Mouse (Mus musculus) midbrain, embryonic 11.5 days (tissue): ENCODE results near the gene Hormad2. TPM values are rescaled to one million over a fixed set of nuclear protein-coding genes. Genes with fewer than 3 reads are reported as not detected.

Source experiments
- ATAC-seq: fragments of 200-750 bp; cut with Nextera tagmentation; 2 replicates; pipeline ENCODE4 v1.8.0; 2017; ENCODE audit warnings: moderate TSS enrichment, moderate library complexity; ENCODE audit not compliant: low FRiP score
- DNase-seq: peaks from one replicate; pipeline ENCODE4 v3.0.0; 2015; ENCODE audit warnings: low spot score; ENCODE audit errors: missing footprints
- H3K27ac ChIP-seq: fragments of 300-500 bp; sonication (generic); 2 replicates; pipeline ENCODE4 v1.5.1; 2014; ENCODE audit warnings: low read depth, low read length
- H3K27me3 ChIP-seq: fragments of 300-500 bp; sonication (generic); 2 replicates; pipeline ENCODE4 v1.6.1; 2014; ENCODE audit warnings: mild to moderate bottlenecking, low read length, moderate library complexity, mixed read lengths; ENCODE audit not compliant: control insufficient read depth, insufficient read depth
- H3K36me3 ChIP-seq: fragments of 300-500 bp; sonication (generic); 2 replicates; pipeline ENCODE4 v1.6.1; 2014; ENCODE audit warnings: mild to moderate bottlenecking, low read length, moderate library complexity, mixed read lengths; ENCODE audit not compliant: control insufficient read depth, insufficient read depth
- H3K4me1 ChIP-seq: fragments of 300-500 bp; sonication (generic); 2 replicates; pipeline ENCODE4 v1.6.1; 2014; ENCODE audit warnings: low read length; ENCODE audit not compliant: control insufficient read depth, insufficient read depth
- H3K4me2 ChIP-seq: fragments of 300-500 bp; sonication (generic); 2 replicates; pipeline ENCODE4 v1.6.1; 2014; ENCODE audit warnings: mild to moderate bottlenecking, moderate library complexity
- H3K4me3 ChIP-seq: fragments of 300-500 bp; sonication (generic); 2 replicates; pipeline ENCODE4 v1.5.1; 2014; ENCODE audit warnings: low read depth, low read length
- H3K9ac ChIP-seq: fragments of 300-500 bp; sonication (generic); 2 replicates; pipeline ENCODE4 v1.6.1; 2014; ENCODE audit warnings: low read length
- H3K9me3 ChIP-seq: fragments of 300-500 bp; sonication (generic); 2 replicates; pipeline ENCODE4 v1.6.1; 2016; ENCODE audit warnings: low read length; ENCODE audit not compliant: control insufficient read depth
- WGBS: fragments of 180-500 bp; shearing (Covaris S2); extraction: QIAGEN DNeasy Blood & Tissue Kit; methylation state at CpG from one replicate; pipeline ENCODE4 v1.1.7; 2014; 5-methylcytosine and 5-hydroxymethylcytosine counted together
- polyA plus RNA-seq: library from polyadenylated mRNA; unstranded; fragments of >200 nt; fragmentation: Nextera tagmentation; extraction: Ambion mirVana; gene quantifications from 2 replicates; pipeline ENCODE4 v1.2.1, GENCODE M21; 2014

Gene Hormad2
- polyA plus RNA-seq, 1 experiment from 2014 or later, result 0.07 TPM

GRCm38 (mm10) chr11:4423818-4424217 lies 17.1 kb downstream of the Hormad2 start:
- Histone ChIP-seq H3K9ac (no peak overlapping the region), H3K27ac (no peak overlapping the region), H3K27me3 (no peaks in the 10 kb centered on the region), H3K4me1 (no peaks in the 10 kb centered on the region), H3K36me3 (no peaks in the 10 kb centered on the region), H3K4me2 (no peak overlapping the region), H3K4me3 (no peak overlapping the region), H3K9me3 (no peaks in the 10 kb centered on the region)
- DNase-seq (no peak), ATAC-seq (no peak)
- WGBS, result 91% methylated on average over 8 of the region's 8 CpGs

- Histone ChIP-seq H3K9ac (no peak overlapping the region), H3K27me3 (no peaks in the 10 kb centered on the region), H3K4me1 (no peaks in the 10 kb centered on the region), H3K9me3 (no peaks in the 10 kb centered on the region), H3K36me3 (no peaks in the 10 kb centered on the region), H3K4me2 (no peak overlapping the region), H3K4me3 (no peak overlapping the region), H3K27ac (no peak overlapping the region)
- 82% methylated on average over 16 of the region's 16 CpGs for WGBS
- no peak for ATAC-seq
- no peak for DNase-seq
Observed at GRCm38 (mm10) chr11:4422494-4423425, 18.1 kb downstream of the Hormad2 start.

- Histone ChIP-seq H3K27ac (no peak overlapping the region), H3K27me3 (no peaks in the 10 kb centered on the region), H3K4me2 (no peak overlapping the region), H3K4me3 (no peak overlapping the region), H3K36me3 (no peaks in the 10 kb centered on the region), H3K9me3 (no peaks in the 10 kb centered on the region), H3K9ac (no peak overlapping the region), H3K4me1 (no peaks in the 10 kb centered on the region)
- no peak for DNase-seq
- ATAC-seq, result no peak
- 56% methylated on average over 6 of the region's 6 CpGs for WGBS
Observed at GRCm38 (mm10) chr11:4421933-4422488, 18.9 kb downstream of the Hormad2 start.

- H3K4me3 ChIP-seq, result no peak overlapping the region
- WGBS, result 87% methylated on average over 3 of the region's 3 CpGs
- no peak for ATAC-seq
- H3K27ac ChIP-seq, result no peak overlapping the region
- H3K4me1 ChIP-seq, result no peaks in the 10 kb centered on the region
- no peaks in the 10 kb centered on the region for H3K36me3 ChIP-seq
- H3K9me3 ChIP-seq, result no peaks in the 10 kb centered on the region
- no peak for DNase-seq
- no peak overlapping the region for H3K4me2 ChIP-seq
- H3K9ac ChIP-seq, result no peak overlapping the region
- H3K27me3 ChIP-seq, result no peaks in the 10 kb centered on the region
Observed at GRCm38 (mm10) chr11:4417986-4418385, 22.9 kb downstream of the Hormad2 start.

- Histone ChIP-seq H3K9me3 (no peaks in the 10 kb centered on the region), H3K36me3 (no peaks in the 10 kb centered on the region), H3K9ac (no peak overlapping the region), H3K27me3 (no peaks in the 10 kb centered on the region), H3K27ac (no peak overlapping the region), H3K4me3 (no peak overlapping the region), H3K4me2 (no peak overlapping the region), H3K4me1 (no peaks in the 10 kb centered on the region)
- ATAC-seq (no peak), DNase-seq (no peak)
- 94% methylated on average over 4 of the region's 4 CpGs for WGBS
Observed at GRCm38 (mm10) chr11:4412294-4412693, 28.6 kb downstream of the Hormad2 start.

GRCm38 (mm10) chr11:4404277-4404676 lies 36.6 kb downstream of the Hormad2 start:
- Histone ChIP-seq H3K9me3 (no peaks in the 10 kb centered on the region), H3K27ac (no peak overlapping the region), H3K4me3 (no peak overlapping the region), H3K4me1 (no peaks in the 10 kb centered on the region), H3K4me2 (no peak overlapping the region), H3K36me3 (no peaks in the 10 kb centered on the region), H3K27me3 (no peaks in the 10 kb centered on the region), H3K9ac (no peak overlapping the region)
- WGBS, result 57% methylated on average over 4 of the region's 4 CpGs
- no peak for DNase-seq
- ATAC-seq, result no peak

GRCm38 (mm10) chr11:4403381-4403780 lies 37.5 kb downstream of the Hormad2 start:
- Histone ChIP-seq H3K36me3 (no peaks in the 10 kb centered on the region), H3K4me3 (no peak overlapping the region), H3K27me3 (no peaks in the 10 kb centered on the region), H3K4me2 (no peak overlapping the region), H3K4me1 (no peaks in the 10 kb centered on the region), H3K9me3 (no peaks in the 10 kb centered on the region), H3K9ac (no peak overlapping the region), H3K27ac (no peak overlapping the region)
- ATAC-seq (no peak), DNase-seq (no peak)
- 91% methylated on average over 7 of the region's 7 CpGs for WGBS

GRCm38 (mm10) chr11:4401251-4401650 lies 39.7 kb downstream of the Hormad2 start:
- Histone ChIP-seq H3K27me3 (no peaks in the 10 kb centered on the region), H3K36me3 (no peaks in the 10 kb centered on the region), H3K9me3 (no peaks in the 10 kb centered on the region), H3K4me2 (no peak overlapping the region), H3K9ac (no peak overlapping the region), H3K4me3 (no peak overlapping the region), H3K27ac (no peak overlapping the region), H3K4me1 (no peaks in the 10 kb centered on the region)
- WGBS, result 77% methylated on average over 5 of the region's 5 CpGs
- no peak for DNase-seq
- no peak for ATAC-seq

GRCm38 (mm10) chr11:4394226-4394625 lies 46.7 kb downstream of the Hormad2 start:
- DNase-seq, result no peak

More at GRCm38 (mm10) chr11:4394226-4394625, 46.7 kb downstream of the Hormad2 start:
- Histone ChIP-seq H3K4me1 (no peaks in the 10 kb centered on the region), H3K36me3 (no peaks in the 10 kb centered on the region), H3K9ac (no peak overlapping the region), H3K27me3 (no peaks in the 10 kb centered on the region), H3K27ac (no peak overlapping the region), H3K4me2 (no peak overlapping the region), H3K4me3 (no peak overlapping the region), H3K9me3 (no peaks in the 10 kb centered on the region)
- ATAC-seq, result no peak
